ENCODE assay signal across 27 mouse cellular contexts in the genomic region with DNA sequence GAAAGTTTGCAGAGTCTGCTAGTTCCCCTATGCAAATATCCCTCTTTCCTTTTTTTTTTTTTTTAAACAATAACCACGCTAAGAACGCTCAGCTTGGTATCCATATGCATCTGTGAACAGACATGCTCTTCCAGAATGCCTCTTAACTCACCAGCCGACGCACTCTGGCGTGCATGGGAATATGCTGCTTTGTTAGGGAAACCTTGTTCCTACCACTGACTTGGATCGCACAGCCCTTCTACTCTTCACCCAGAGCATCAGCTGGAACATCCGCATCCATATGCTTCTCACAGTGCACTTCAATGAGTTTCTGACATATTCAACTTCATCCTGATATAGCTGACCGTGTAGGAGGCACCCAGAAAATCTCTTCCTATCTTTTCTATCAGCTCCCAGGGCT.
A peak's percentile ranks its signal among the peaks of the same experiment; 100 is the strongest.
DNase-seq lines count a peak whose midpoint lies in the region; TF ChIP-seq lines count a peak whose summit lies in the region.
"Had no signal": no experiment of that assay in that cellular context is flagged by ENCODE, and none has a peak within 500 bp of the region (broad histone marks: within the 10 kb centered on the region; RNA-seq: fewer than 3 reads in every experiment).

No protein-coding gene starts in this region.

- peak overlapping the region; percentile 58 for H3K27ac ChIP-seq in left cerebral cortex, adult 2 months
- H3K27ac ChIP-seq: embryonic facial prominence, embryonic 13.5 days; forebrain, embryonic 12.5 days; gastrocnemius, adult 2 months; heart, embryonic 10.5 days; limb, embryonic 10.5 days; liver, embryonic 15.5 days; macrophage; midbrain, embryonic 10.5 days; neural tube, embryonic 15.5 days; stomach, embryonic 15.5 days had no signal

- intact Hi-C loops in left cerebral cortex, adult 2 months (cut with DNase I), result loop anchor here (2.0 to 5.0 kb wide), 3 partner anchors 14 to 348 kb away; no protein-coding TSS in a partner anchor

- TF ChIP-seq CTCF in left cerebral cortex, adult 2 months (IDR thresholded peaks at IDR 0.05), result no peak

- peak; percentile 63 for DNase-seq in layer of hippocampus, adult 9-11 months
- DNase-seq in layer of hippocampus, postnatal 25 days (ENCODE audit: extremely low spot score in 1 of 2, low spot score in 1 of 2), result no peak
- DNase-seq in brain, adult 2 months (ENCODE audit: low read depth, low spot score), result peak; percentile 87
- peak in 1 of 2 experiments; percentile 42 for DNase-seq in left cerebral cortex, adult 2 months (ENCODE audit: extremely low spot score in 1 of 2, low spot score in 2 of 2)
- peak; percentile 54 to 59 for DNase-seq in right cerebral cortex, postnatal 10 days (ENCODE audit: low spot score in 2 of 2)
- no peak for DNase-seq in urinary bladder, postnatal 10 days (ENCODE audit: low spot score)
- no peak for DNase-seq in B cell, adult 2 months
- DNase-seq: adrenal gland, postnatal 10 days; cerebellum, adult 2 months; cerebellum, postnatal 25 days; gastrocnemius, adult 2 months; heart, postnatal 4 days; kidney, adult 9 months; kidney, postnatal 14 days; liver; thymus, adult 18-20 months; thymus, postnatal 36 days had no signal

- H3K4me3 ChIP-seq in left cerebral cortex, adult 2 months, result no peak overlapping the region
- H3K4me3 ChIP-seq: embryonic facial prominence, embryonic 13.5 days; erythroblast, embryonic 14.5 days; forebrain, embryonic 12.5 days; gastrocnemius, adult 2 months; heart, embryonic 10.5 days; limb, embryonic 10.5 days; liver, embryonic 15.5 days; midbrain, embryonic 10.5 days; neural tube, embryonic 15.5 days; stomach, embryonic 15.5 days had no signal

Comparison
In these comparisons a context has a peak if more than half of its experiments do, and no peak if none do; other contexts are left out.
1. DNase-seq: peak in layer of hippocampus, adult 9-11 months (single experiment), brain, adult 2 months (single experiment) and right cerebral cortex, postnatal 10 days (2 of 2); none in layer of hippocampus, postnatal 25 days (0 of 2), urinary bladder, postnatal 10 days (single experiment) and B cell, adult 2 months (0 of 2).